Mouse (Mus musculus) thymus, adult 2 months (tissue): ENCODE measurements around the gene Gm49373.

Experiments used
- CTCF ChIP-seq: fragments of 200-500 bp; IDR thresholded peaks from 2 replicates; pipeline ENCODE4 v1.5.1; 2012; ENCODE audit warnings: mild to moderate bottlenecking, control low read depth, low read length, moderate library complexity, borderline replicate concordance; ENCODE audit not compliant: control insufficient read depth, poor library complexity, insufficient read depth; ENCODE audit errors: extremely low read depth
- POLR2A ChIP-seq: fragments of 200-500 bp; IDR thresholded peaks from 2 replicates; pipeline ENCODE4 v1.6.1; 2012; ENCODE audit warnings: mild to moderate bottlenecking, low read length, control low read depth, moderate library complexity; ENCODE audit not compliant: control insufficient read depth, poor library complexity, insufficient read depth; ENCODE audit errors: extremely low read depth

GRCm38 (mm10) chr9:21083324-21083723 is 10.4 kb upstream of the Gm49373 start:
- TF ChIP-seq POLR2A = no peak
- no peak for TF ChIP-seq CTCF
